Mouse (Mus musculus): ENCODE measurements at regions not wholly inside any gene's neighbourhood (a gene's known extent, or its start where the extent isn't known, plus 50 kb on each side); places are given as distances from the start of the nearest gene placed in this dataset.

DNA sequence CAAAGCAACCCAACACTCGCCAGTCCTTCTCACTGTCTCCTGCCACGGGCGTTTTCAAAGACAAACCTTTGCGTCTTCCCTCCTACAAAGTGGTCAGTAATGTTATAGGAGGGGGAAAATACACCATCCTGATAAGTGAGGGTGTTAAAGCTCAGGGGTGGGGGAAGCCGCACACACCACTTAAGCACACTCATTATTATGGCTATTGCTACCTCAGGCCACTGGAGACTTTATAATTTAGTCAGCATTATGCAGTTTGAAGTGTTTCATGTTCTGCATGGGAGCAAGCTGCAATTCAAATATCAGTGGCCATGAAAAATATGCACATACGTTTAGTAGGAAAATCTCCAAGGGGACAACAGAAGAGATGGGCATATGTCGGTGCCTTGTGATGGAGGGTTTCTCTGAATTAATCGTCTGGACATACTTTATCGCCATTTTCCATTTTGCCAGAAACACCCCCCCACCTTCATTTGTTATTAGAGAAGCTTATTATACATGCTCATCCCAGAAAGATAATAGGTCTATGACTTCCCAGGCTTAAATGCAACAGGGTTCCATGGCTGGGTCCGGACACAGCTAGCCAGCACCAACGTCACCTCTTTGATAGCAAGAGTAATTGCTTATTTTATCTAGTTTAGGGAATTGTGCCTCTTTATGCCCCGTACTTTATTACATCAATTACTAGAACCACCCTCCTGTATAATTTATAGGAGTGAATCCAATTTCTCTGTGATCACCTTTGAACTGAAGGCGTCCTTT is 193.5 kb upstream of the Adamts16 start:
- no peak for DNase-seq (ENCODE audit: low spot score in 2 of 2)

DNA sequence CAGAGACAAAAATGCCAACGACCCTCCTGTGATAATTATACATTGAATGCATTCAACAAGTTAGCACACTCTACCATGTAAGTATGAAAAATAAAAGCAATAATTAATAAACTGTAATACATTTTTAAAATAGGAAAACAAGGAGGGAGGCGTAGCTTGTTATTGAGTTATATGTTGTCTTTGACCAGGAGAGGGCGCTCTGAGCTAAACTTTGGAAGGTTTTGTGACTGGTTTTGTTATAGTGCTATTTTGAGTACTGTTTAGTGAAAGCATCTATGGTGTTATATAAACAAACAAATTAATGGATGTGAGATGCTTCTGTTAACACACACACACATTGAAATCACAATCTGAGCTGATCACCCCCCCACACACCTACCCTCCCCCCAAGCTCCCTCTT is 166.6 kb upstream of the Adamts16 start:
- DNase-seq (ENCODE audit: low spot score in 2 of 2), result peak; percentile 39 to 72

DNA sequence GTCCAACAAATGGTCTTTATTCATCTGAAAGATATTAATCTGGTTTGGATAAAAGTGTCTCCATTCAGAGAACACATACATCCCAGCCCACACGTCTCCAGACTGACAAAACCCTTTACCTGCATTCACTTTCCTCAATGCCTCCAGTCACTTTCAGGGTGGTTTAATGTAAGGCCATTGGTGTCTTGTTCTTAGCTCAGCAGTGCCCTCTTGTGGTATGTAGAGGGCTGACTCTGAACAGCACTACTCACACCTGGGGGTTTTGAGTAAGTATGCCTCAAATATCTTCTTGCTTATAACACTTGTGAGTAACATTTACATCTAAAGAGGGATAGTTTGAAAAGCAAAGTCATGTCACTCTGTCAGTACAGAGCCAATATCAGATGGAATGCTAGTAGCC is 164.5 kb upstream of the Adamts16 start:
- DNase-seq (ENCODE audit: low spot score in 2 of 2), result peak; percentile 64 to 68

DNA sequence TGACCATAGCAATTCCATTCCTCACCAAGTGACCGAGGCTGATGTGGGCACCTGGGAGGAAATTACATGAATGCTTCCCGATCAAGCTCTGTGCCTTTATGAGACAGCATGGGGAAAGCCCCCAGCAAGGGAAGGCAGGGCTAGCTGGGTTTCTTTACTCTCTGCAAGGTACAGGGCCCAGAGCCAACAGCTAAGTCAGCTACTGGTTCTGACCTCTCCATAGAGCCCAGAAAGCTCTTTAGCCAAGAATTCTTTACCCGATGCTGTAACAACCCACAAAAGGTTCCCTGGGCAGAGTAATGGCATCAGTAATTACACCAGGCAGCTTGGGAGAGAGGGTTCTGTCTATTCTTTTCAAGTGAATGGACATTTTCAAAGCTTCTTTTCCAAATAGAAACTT is 161.9 kb upstream of the Adamts16 start:
- DNase-seq (ENCODE audit: low spot score in 2 of 2), result no peak

DNA sequence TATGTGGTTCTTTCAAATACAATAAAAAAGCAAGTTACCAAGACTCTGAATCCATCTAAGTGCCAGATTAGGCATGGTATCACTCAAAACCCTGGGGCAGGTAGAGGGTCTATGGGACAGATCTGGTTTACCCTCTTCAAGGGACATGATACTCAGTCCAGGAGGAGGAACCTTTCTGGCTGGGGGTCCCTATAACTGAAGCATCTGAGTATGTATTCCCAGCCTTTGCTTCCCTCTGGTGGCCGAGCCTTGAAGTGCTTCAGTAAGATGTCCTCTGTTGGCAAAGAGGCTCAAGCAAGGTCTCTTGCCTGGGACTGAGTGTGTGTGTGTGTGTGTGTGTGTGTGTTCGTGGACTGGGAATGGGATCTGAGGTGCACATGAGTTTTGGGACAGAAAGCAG is 159.7 kb upstream of the Adamts16 start:
- peak; percentile 86 to 88 for DNase-seq (ENCODE audit: low spot score in 2 of 2)

DNA sequence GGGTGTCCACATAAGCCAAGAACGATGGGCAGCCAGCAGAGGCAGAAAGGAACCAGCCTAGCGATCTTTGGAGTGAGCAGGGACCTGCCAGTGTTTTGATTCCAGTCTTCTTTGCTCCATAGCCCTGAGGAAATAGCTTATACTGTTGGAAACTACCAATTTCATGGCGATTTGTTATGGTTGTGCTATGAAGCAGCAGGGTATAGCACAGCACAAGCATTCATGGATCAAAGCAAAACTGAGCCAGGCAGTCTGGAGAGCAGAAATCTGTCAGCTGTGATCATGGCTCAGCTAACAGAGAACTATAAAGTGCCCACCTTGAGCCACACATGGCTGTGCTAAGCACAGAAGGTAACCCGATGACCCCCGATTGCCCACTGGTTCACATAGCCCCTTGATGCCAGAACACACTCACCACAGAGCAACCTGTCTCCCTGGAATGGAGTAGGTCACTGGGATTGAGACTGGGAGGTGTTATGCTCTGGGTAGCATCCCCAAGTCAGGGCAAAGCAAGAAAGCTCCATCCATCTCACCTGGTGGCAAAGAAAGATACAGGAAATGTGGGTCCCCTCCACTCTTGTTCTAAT is 158.9 kb upstream of the Adamts16 start:
- DNase-seq (ENCODE audit: low spot score in 2 of 2), result no peak

DNA sequence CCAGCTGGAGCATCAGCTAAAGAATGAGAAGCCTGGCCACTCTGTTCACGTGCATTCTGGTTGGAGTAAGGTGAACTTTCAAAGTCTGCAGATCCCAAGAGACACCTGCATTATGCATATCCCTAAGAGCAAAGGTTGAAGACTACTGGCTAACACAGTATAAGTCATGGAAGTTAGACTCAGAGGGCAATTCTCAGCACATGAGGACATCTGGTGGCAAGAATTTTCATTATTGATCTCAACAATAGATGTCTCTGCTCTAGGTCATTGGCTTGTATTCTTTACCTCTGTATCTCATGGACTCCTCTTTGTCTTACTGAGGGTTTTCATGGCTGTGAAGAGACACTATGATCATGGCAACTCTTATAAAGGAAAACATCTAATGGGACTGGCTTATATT is 151.9 kb upstream of the Adamts16 start:
- DNase-seq (ENCODE audit: low spot score in 2 of 2), result no peak

DNA sequence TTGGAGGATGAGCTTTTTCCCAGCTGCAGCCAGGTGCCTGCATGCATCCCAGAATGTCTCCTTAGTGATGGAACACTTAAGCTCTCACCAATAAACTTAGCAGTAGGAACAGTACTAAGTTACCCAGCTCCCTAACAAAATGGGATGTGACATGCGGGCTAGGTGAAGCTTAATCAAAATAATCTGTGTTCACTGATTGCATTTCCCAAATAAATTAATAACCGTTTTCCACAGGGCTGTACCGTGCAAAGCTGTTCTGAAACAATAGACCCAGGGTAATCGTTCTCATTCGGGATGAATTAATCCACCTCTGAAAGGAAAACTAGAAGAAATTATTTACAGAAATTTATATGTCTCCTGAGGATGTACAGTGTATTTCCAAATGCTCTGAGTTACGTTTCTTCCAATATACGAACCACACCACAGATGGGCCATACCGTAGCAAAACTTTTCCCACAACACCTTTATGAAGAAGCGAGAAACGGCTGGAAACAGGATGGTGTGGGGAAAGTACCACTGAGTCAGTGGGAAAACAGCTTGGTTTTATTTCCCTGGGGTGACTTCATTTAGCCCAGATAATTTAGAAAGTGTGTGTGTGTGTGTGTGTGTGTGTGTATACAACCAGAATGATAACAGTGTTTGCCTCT is 148.5 kb upstream of the Adamts16 start:
- DNase-seq (ENCODE audit: low spot score in 2 of 2), result no peak

DNA sequence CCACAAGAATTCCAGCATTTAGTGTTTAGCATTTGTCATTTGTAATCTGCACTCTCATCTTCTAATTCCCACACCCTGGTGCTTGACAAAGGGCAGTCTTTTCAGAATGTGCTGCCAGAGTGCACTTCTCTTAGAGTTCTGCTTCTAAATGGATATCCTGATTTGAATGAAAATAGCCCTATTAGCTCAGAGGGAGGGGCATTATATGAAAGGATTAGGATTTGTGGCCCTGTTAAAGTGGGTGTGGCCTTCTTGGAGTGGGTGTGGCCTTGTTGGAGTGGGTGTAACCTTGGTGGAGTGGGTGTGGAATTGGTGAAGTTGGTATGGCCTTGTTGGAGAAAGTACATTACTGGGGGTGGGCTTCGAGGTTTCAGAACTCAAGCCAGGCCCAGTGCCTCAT is 137.7 kb upstream of the Adamts16 start:
- no peak for DNase-seq (ENCODE audit: low spot score in 2 of 2)

DNA sequence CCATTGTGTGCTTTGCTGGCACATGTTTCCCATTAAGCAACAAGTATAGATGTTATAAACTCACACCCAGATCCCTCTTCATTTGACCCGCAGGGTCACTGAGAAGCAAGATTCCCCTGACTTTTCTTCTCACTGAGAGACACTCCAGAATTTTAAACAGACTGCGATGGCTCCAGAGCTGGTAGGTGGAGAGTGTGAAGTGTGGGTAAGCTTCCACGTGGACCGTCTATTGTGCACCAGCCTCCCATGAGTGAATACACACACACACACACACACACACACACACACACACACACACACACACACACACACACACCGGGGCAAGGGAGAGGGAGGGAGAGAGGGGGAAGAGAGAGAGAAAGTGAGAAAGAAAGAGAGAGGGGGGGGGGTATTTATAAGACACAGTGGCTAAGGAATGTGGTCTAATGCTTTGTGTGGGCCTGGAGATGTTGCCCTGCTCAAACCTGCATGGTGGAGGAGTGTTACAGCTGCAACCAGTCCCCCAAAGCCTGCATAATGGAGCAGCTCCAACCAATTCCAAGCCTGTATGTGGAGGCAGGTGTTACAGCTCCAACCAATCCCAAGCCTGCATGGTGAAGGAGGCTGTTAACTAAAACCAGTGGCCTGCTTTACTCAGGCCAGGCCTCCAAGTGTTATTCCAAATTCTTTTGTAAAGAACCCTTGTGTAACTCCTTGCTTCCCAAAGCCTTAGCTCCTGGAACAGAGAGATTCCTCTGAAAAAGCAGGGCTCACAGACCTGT is 137.1 kb upstream of the Adamts16 start:
- DNase-seq (ENCODE audit: low spot score in 2 of 2), result no peak

DNA sequence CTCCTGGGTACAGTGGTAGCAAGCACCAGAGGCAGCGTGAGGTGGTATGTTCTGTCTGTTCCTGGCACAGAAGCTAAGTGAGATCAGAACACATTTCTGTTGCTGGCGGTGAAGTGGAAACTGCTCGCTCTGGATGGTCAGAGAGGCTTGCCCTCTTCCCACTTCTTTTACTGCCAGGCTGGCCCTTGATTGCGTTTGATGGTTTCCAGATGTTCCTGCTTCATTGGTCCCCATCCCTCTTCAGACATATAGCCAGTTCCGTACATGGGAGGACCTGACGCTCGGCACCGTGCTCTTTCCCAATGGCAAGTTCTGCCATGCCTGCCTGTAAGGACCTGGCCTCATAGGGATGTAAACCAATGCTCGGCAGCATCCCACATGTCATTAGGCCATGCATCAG is 128.0 kb upstream of the Adamts16 start:
- no peak for DNase-seq (ENCODE audit: low spot score in 2 of 2)

DNA sequence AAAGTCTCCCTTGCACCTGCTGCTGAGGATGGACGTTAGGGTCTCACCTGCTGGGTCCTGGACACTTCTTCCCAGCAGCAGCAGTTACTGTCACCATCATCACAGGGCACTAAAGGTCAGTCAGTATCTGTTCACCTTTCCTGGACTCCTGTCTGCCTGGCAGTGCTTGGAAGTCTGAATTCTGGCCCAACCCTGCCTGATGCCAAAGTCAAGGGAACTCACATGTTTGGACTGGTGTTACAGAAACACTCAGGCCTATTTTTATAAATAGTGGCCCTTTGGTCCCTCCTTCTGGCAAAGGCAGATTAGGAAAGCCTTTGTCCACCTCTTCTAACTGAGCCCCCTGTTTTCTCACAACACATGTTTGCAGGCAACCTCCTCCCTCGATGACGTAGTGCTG is 126.2 kb upstream of the Adamts16 start:
- DNase-seq (ENCODE audit: low spot score in 2 of 2), result no peak

DNA sequence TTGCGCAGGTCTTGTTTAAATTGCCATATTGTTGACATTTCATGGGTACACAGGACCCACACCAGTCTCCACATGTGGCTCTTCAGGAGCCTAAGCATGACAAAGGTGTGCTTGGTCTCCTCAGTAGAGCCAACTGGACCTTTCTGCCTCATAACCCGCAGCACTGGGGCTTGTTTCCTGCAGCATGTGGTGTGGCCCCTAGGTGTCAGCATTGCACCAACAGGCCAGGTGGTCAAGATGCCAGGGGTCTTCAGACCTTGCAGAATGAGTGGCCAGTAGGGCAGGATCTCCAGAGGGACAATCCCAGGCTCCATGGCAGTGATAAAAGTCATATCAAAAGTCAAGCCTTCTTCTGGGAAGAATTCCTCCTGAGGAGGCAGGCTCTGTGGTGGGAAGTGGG is 121.8 kb upstream of the Adamts16 start:
- peak; percentile 5 to 8 for DNase-seq (ENCODE audit: low spot score in 2 of 2)

DNA sequence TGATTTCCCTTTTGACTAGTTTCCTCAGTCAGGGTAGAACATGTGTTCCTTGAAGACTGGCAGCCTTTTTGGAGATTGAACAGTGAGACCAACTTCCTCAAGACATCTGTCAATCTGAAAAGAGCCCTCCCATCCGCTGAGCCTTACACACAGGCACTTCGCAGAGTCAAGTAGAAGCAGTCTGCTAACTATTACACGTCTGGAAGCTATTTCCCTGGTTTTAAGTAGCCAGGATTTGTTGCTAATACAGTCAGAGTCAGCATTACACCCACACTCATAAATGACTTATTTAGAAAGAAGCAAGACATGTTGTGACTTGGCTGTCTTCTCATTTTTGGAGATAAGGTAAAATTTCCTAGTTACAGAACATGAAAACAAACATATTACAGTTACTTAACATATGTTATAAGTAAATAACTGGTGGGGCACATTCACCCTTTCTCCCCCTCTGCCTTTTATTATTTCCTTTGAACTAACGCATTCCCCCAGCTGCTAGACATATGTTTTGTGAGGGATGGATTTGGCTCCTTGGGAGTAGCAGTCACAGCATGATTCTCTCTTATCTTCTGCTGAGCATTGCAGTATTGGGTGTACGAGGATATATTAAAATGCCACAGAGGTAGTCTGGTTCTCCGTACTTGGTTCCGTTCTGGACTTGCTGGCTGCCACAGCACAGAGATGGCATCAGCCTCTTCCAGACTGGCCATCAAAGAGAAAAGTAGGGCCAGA is 92.9 kb upstream of the Adamts16 start:
- DNase-seq (ENCODE audit: low spot score in 2 of 2), result peak in 1 of 2 experiments; percentile 5

DNA sequence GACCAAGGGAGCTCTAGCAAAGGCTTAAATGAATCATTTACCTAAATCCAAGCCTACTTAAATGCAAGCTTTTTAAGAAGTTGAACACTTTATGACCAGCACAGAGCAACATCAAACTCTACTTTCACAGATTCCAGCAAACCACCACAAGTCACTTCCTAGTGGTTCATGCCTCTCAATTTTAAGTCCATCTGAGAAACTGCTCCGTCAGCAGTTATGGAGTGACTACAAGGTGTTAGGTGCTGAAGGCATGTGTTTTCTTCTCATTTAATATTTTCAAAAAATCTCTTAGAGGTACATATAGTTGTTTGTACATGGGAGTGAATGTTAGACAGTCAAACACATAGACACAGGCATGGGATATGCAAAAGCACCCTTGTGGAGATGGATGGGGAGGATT is 72.2 kb upstream of the Adamts16 start:
- DNase-seq (ENCODE audit: low spot score in 2 of 2), result no peak

DNA sequence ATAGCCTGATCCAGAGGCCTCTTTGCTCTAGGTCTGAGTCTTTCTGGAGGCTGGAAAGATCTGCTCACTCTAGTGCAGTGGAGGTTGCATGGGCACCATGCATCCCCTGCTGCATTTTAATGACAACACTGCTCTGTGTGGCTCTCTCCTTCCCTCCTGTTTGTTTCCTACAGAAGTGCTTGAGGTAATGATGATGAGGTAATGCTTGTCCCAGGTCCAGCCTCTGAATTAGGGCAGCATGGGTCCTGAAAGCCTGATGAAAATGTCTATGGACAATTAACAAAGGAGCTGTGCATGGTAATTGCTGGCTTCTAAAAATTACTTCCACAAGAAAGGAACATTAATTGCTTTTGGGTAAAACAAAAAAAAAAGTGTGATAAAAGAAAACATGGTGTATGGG is 69.3 kb upstream of the Adamts16 start:
- no peak for DNase-seq (ENCODE audit: low spot score in 2 of 2)

DNA sequence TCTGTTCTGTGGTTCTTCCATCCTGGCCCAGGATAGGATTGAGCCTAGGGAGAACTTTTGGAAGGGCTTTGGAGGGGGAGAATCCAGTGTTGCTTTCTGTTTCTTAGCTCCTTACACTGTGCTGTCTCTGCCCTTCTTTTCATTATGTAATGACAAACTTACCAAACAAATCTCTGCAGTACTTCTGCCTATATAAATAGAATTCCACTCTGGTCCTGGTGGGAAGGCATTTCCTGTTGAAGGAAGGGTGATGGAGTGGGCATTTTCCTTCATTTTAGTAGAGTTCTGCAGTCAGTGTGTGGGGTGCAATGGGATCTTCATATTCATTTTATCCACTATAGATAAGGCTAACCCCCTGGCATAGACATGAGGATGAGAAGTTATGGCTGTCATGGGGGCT is 63.2 kb upstream of the Adamts16 start:
- DNase-seq (ENCODE audit: low spot score in 2 of 2), result no peak

DNA sequence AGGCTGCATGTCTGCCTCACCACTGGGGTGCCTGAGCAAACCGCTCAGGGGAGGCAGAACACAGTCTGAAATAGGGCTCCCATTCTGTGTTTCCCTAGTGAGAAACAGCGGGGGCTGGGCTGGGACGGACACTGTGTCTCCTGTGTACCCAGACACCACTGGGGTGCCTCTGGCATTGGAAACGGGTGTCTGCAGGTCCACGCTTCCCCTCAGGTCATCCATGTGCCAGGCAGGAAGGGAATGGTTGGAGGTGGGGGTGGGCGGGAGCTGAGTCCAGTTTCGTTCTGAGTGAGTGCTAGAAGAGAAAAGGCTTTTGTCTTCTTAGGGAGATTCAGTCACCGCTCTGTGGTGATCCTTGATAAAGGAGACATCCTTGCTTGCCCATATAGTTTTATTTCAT is 62.2 kb upstream of the Adamts16 start:
- DNase-seq (ENCODE audit: low spot score in 2 of 2), result no peak

DNA sequence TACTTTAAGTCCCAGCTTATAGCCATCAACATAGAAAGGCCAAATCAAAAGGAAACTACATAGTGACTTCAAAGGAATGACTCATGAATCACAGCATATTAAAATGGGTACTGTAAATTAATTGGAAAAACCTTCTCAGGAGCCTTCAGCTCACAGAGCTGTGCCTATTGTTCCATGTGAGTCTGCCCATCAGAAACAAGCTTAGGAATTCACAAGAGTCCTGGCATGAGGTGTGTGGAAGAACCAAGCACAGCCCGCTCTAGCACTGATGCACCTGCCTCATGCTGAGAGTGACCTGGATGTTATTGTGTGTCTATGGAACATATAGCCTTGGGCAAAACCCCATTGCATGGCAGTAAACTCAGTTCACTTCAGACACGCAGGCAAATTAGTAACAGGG is 61.5 kb upstream of the Adamts16 start:
- DNase-seq (ENCODE audit: low spot score in 2 of 2), result no peak

DNA sequence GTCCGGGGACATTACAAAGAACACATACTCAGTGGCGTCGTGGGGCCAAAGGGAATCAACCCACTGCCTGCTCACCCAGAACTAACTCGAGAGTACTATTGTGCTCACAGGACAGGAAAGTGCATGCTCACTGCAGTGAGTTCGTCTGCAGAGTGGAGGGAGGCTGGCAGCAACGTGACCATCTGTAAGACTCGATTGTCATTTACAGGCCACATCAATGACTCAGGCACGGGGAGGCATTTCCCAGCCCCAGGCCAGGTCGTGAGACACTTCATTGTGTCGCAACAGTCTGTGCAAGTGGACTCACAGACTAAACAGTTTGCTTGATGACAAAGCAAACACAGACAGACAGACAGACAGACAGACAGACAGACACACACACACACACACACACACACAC is 61.1 kb upstream of the Adamts16 start:
- DNase-seq (ENCODE audit: low spot score in 2 of 2), result no peak

DNA sequence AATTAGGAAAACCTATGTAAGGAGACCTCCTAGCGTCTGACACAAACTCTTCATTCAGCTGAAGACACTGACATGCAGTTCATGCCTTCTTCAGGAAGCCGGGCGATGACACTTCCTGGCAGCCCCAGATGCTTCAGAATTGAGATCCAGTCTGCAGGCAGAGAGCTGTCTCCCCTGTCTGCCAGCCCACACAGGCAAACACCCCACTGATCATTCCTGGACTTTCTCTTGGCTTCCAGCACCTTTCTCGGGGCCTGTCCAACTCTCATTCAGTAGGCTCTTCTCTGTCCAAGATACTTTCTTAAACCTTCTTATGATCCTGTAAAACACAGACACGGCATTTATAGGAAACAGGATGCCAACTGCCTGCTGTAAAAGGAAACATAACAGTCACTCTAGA is 50.0 kb upstream of the Adamts16 start:
- DNase-seq (ENCODE audit: low spot score in 2 of 2), result no peak

All from right cerebral cortex, adult 2 months (tissue).